1 mouse cellular context compared by ENCODE assay signal in genomic region chr5:100760049-100760663, GRCm38 (mm10).
TF ChIP-seq lines count a peak whose summit lies in the region.

No protein-coding gene starts in this region.

TF ChIP-seq in CH12.LX, 34 proteins besides CTCF, POLR2A, EP300 and RAD21:
- TF ChIP-seq JUND (conservative IDR thresholded peaks at IDR 0.05; ENCODE audit: low read depth, low read length) (no peak), USF1 (IDR thresholded peaks at IDR 0.05; ENCODE audit: low read depth, low read length) (no peak), MAX (IDR thresholded peaks at IDR 0.05; ENCODE audit: low read length) (no peak), KAT2A (IDR thresholded peaks at IDR 0.05; ENCODE audit: insufficient replicate concordance, low read length) (no peak), E2F4 (IDR thresholded peaks at IDR 0.05; ENCODE audit: insufficient replicate concordance, low read depth, low read length) (no peak), RCOR1 (conservative IDR thresholded peaks at IDR 0.05; ENCODE audit: low read depth, low read length) (no peak), PAX5 (IDR thresholded peaks at IDR 0.05; ENCODE audit: low read length) (no peak), USF2 (conservative IDR thresholded peaks at IDR 0.05; ENCODE audit: low read depth, low read length) (no peak), ZNF384 (IDR thresholded peaks at IDR 0.05; ENCODE audit: low read depth, low read length) (no peak), NELFE (IDR thresholded peaks at IDR 0.05; ENCODE audit: low read depth, low read length) (no peak), SMC3 (IDR thresholded peaks at IDR 0.05; ENCODE audit: low read depth, low read length) (no peak), TBP (conservative IDR thresholded peaks at IDR 0.05; ENCODE audit: low read depth, low read length) (no peak), ETS1 (conservative IDR thresholded peaks at IDR 0.05; ENCODE audit: low read depth, low read length) (no peak), ZKSCAN1 (IDR thresholded peaks at IDR 0.05; ENCODE audit: borderline replicate concordance, low read depth, low read length) (no peak), MAFK (IDR thresholded peaks at IDR 0.05; ENCODE audit: insufficient replicate concordance, low read length) (no peak), CHD2 (IDR thresholded peaks at IDR 0.05; ENCODE audit: low read length) (no peak), ELF1 (IDR thresholded peaks at IDR 0.05; ENCODE audit: low read depth, low read length) (no peak), SIN3A (IDR thresholded peaks at IDR 0.05; ENCODE audit: low read length) (no peak), BHLHE40 (IDR thresholded peaks at IDR 0.05; ENCODE audit: low read depth, low read length) (no peak)
